Mouse (Mus musculus) midbrain, embryonic 12.5 days (tissue): ENCODE results near the gene Plxdc2. TPM values are rescaled to one million over a fixed set of nuclear protein-coding genes. Genes with fewer than 3 reads are reported as not detected.
A peak's percentile ranks its signal among the peaks of the same experiment; 100 is the strongest.

Experiments used
- ATAC-seq: fragments of 200-750 bp; cut with Nextera tagmentation; 2 replicates; pipeline ENCODE4 v1.8.0; 2017; ENCODE audit warnings: low read depth, moderate TSS enrichment, moderate library complexity; ENCODE audit not compliant: low FRiP score
- H3K27ac ChIP-seq: fragments of 300-500 bp; sonication (generic); replicated peaks from 2 replicates; pipeline ENCODE4 v1.5.1; 2016; ENCODE audit warnings: mild to moderate bottlenecking
- H3K27me3 ChIP-seq: fragments of 300-500 bp; sonication (generic); 2 replicates; pipeline ENCODE4 v1.6.1; 2016; ENCODE audit warnings: mild to moderate bottlenecking
- H3K36me3 ChIP-seq: fragments of 300-500 bp; sonication (generic); 2 replicates; pipeline ENCODE4 v1.6.1; 2016
- H3K4me1 ChIP-seq: fragments of 300-500 bp; sonication (generic); 2 replicates; pipeline ENCODE4 v1.6.1; 2016
- H3K4me2 ChIP-seq: fragments of 300-500 bp; sonication (generic); replicated peaks from 2 replicates; pipeline ENCODE4 v1.6.1; 2016; ENCODE audit warnings: mild to moderate bottlenecking, moderate library complexity
- H3K4me3 ChIP-seq: fragments of 300-500 bp; sonication (generic); 2 replicates; pipeline ENCODE4 v1.5.1; 2016; ENCODE audit warnings: mild to moderate bottlenecking
- H3K9ac ChIP-seq: fragments of 300-500 bp; sonication (generic); replicated peaks from 2 replicates; pipeline ENCODE4 v1.6.1; 2016; ENCODE audit warnings: mild to moderate bottlenecking, moderate library complexity
- H3K9me3 ChIP-seq: fragments of 300-500 bp; sonication (generic); 2 replicates; pipeline ENCODE4 v1.6.1; 2016; ENCODE audit warnings: mild to moderate bottlenecking
- WGBS: fragments of 180-500 bp; shearing (Covaris S2); methylation state at CpG from one replicate; pipeline ENCODE4 v1.1.7; 2016; 5-methylcytosine and 5-hydroxymethylcytosine counted together
- polyA plus RNA-seq: library from polyadenylated mRNA; unstranded; fragments of >200 nt; fragmentation: Nextera tagmentation; extraction: Ambion mirVana; gene quantifications from 2 replicates; pipeline ENCODE4 v1.2.1, GENCODE M21; 2016

The Plxdc2 gene
- polyA plus RNA-seq, 1 experiment from 2014 or later, result 22.2 TPM

DNA sequence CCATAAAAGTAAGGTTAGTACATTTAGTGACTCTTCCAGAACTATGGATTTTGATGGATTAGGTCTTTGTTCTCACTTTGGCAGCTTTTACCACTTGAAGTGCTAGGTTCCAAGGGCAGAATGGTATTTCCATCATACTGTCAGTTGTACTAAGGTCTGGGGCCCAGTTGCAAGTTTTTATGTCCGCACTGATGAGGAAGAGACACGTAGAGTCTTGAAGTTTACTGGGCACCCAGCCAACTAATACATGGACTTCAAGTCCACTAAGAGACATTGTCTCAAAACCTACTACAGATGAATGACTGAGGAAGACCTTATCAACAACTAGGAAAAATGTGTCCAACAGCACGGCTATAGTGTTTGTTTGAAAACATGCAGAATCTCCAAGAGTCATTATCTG lies 242.1 kb downstream of the Plxdc2 start:
- H3K4me1 ChIP-seq, result no peaks in the 10 kb centered on the region
- H3K4me2 ChIP-seq, result no peak overlapping the region
- ATAC-seq, result no peak
- no peaks in the 10 kb centered on the region for H3K9me3 ChIP-seq
- H3K9ac ChIP-seq, result no peak overlapping the region
- 88% methylated on average over 3 of the region's 3 CpGs for WGBS
- H3K4me3 ChIP-seq, result no peak overlapping the region
- no peaks in the 10 kb centered on the region for H3K27me3 ChIP-seq
- no peaks in the 10 kb centered on the region for H3K36me3 ChIP-seq
- no peak overlapping the region for H3K27ac ChIP-seq

GRCm38 (mm10) chr2:16604291-16604690 lies 248.2 kb downstream of the Plxdc2 start:
- Histone ChIP-seq H3K4me3 (no peak overlapping the region), H3K9me3 (no peaks in the 10 kb centered on the region), H3K9ac (no peak overlapping the region), H3K36me3 (no peaks in the 10 kb centered on the region), H3K27me3 (no peaks in the 10 kb centered on the region), H3K27ac (no peak overlapping the region), H3K4me2 (no peak overlapping the region), H3K4me1 (no peaks in the 10 kb centered on the region)
- WGBS, result 86% methylated on average over 3 of the region's 3 CpGs
- no peak for ATAC-seq

- ATAC-seq, result no peak
- no peaks in the 10 kb centered on the region for H3K4me1 ChIP-seq
- 64% methylated on average over 3 of the region's 3 CpGs for WGBS
- H3K36me3 ChIP-seq, result no peaks in the 10 kb centered on the region
- H3K9me3 ChIP-seq, result no peaks in the 10 kb centered on the region
- no peak overlapping the region for H3K4me3 ChIP-seq
- H3K9ac ChIP-seq, result no peak overlapping the region
- H3K27ac ChIP-seq, result no peak overlapping the region
- no peak overlapping the region for H3K4me2 ChIP-seq
- H3K27me3 ChIP-seq, result no peaks in the 10 kb centered on the region
Measured at GRCm38 (mm10) chr2:16607792-16608586, 251.9 kb downstream of the Plxdc2 start.

- H3K4me3 ChIP-seq, result no peak overlapping the region
- no peak for ATAC-seq
- 97% methylated on average over 3 of the region's 3 CpGs for WGBS
- H3K27ac ChIP-seq, result no peak overlapping the region
- H3K27me3 ChIP-seq, result no peaks in the 10 kb centered on the region
- no peaks in the 10 kb centered on the region for H3K4me1 ChIP-seq
- no peak overlapping the region for H3K4me2 ChIP-seq
- no peaks in the 10 kb centered on the region for H3K36me3 ChIP-seq
- no peak overlapping the region for H3K9ac ChIP-seq
- H3K9me3 ChIP-seq, result no peaks in the 10 kb centered on the region
Measured at GRCm38 (mm10) chr2:16642061-16642460, 286.0 kb downstream of the Plxdc2 start.

DNA sequence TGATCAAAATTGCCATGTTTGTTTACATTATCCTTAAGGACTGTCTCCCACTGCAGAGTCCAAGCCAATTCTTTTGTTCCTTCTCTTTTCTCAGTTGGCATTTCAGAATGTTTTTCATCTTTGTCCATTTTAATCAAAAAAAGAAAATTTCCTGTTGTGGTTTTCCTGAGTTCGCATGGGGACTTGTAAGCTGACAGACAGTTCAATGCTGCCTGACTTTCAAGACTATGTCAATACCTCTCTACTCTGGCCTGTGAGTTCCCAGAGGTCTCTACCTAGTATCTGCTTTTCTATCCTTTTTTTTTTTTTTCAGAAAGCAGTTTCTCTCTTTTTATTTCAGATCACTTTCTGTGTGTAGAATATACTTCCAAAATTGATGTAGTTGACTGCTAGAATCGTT lies 295.6 kb downstream of the Plxdc2 start:
- H3K9ac ChIP-seq, result no peak overlapping the region
- H3K27ac ChIP-seq, result no peak overlapping the region
- no peaks in the 10 kb centered on the region for H3K4me1 ChIP-seq
- no peaks in the 10 kb centered on the region for H3K36me3 ChIP-seq
- no peaks in the 10 kb centered on the region for H3K27me3 ChIP-seq
- H3K4me3 ChIP-seq, result no peak overlapping the region
- WGBS, result 90% methylated on average over 2 of the region's 2 CpGs
- no peak for ATAC-seq
- no peak overlapping the region for H3K4me2 ChIP-seq
- H3K9me3 ChIP-seq, result no peaks in the 10 kb centered on the region

DNA sequence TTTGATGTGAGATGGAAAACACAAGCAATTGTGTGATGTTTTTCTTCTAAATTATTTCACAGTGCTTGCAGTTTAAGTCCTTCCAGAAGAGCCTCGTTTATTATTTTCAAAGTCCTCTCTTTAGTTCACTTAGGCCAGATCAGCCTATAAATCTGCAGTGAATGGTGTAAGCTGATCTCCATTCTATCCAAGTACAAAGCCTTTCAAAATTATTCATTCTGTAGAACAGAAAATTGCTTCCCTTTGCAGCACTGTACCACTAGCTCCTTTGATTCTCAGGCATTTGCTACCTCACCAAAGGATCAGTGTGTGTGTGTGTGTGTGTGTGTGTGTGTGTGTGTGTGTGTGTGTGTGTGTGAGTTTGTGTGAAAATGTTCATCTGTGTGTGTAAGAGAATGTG lies 308.4 kb downstream of the Plxdc2 start:
- Histone ChIP-seq H3K9me3 (no peaks in the 10 kb centered on the region), H3K27me3 (no peaks in the 10 kb centered on the region), H3K27ac (no peak overlapping the region), H3K4me3 (no peak overlapping the region), H3K9ac (no peak overlapping the region), H3K4me2 (no peak overlapping the region), H3K4me1 (peaks cover 4% of the 10 kb centered on the region), H3K36me3 (no peaks in the 10 kb centered on the region)
- WGBS, result 44% methylated on average over 1 of the region's 1 CpGs
- peak; percentile 65; the same call in 1 of the 2 replicates for ATAC-seq

GRCm38 (mm10) chr2:16668391-16668790 lies 312.3 kb downstream of the Plxdc2 start:
- H3K27me3 ChIP-seq, result no peaks in the 10 kb centered on the region
- no peak overlapping the region for H3K4me3 ChIP-seq
- WGBS, result 95% methylated on average over 1 of the region's 1 CpGs
- H3K9me3 ChIP-seq, result no peaks in the 10 kb centered on the region
- H3K4me1 ChIP-seq, result peaks cover 4% of the 10 kb centered on the region
- H3K27ac ChIP-seq, result no peak overlapping the region
- H3K9ac ChIP-seq, result no peak overlapping the region
- no peak for ATAC-seq
- H3K36me3 ChIP-seq, result no peaks in the 10 kb centered on the region
- H3K4me2 ChIP-seq, result no peak overlapping the region

- Histone ChIP-seq H3K27me3 (no peaks in the 10 kb centered on the region), H3K4me3 (no peak overlapping the region), H3K27ac (no peak overlapping the region), H3K4me1 (no peaks in the 10 kb centered on the region), H3K36me3 (no peaks in the 10 kb centered on the region), H3K9ac (no peak overlapping the region), H3K4me2 (no peak overlapping the region), H3K9me3 (no peaks in the 10 kb centered on the region)
- no peak for ATAC-seq
- WGBS, result 95% methylated on average over 3 of the region's 3 CpGs
Measured at GRCm38 (mm10) chr2:16682905-16683304, 326.8 kb downstream of the Plxdc2 start.

DNA sequence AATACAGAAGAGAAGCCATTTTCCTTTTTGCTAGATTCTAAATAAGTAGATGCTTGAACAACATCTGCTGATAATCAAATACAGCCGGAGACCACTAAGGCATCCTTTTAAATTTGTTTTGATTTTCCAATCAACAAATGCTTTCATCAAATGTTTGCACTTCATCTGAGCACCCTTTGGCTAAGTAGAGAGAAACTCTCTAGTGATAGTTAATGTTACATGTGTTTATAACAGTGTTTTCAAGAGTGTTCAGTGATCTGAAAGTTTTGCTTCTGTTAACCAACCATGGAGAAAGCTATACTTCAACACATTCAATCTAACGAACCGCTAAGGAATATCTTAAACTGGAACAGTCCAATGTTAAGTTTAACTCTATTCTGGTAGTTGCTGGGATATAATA lies 327.6 kb downstream of the Plxdc2 start:
- H3K27me3 ChIP-seq, result no peaks in the 10 kb centered on the region
- H3K36me3 ChIP-seq, result no peaks in the 10 kb centered on the region
- H3K4me1 ChIP-seq, result no peaks in the 10 kb centered on the region
- H3K4me3 ChIP-seq, result no peak overlapping the region
- no peaks in the 10 kb centered on the region for H3K9me3 ChIP-seq
- H3K27ac ChIP-seq, result no peak overlapping the region
- WGBS, result 92% methylated on average over 3 of the region's 3 CpGs
- no peak overlapping the region for H3K4me2 ChIP-seq
- ATAC-seq, result no peak
- no peak overlapping the region for H3K9ac ChIP-seq

GRCm38 (mm10) chr2:16684529-16684928 lies 328.4 kb downstream of the Plxdc2 start:
- 77% methylated on average over 1 of the region's 1 CpGs for WGBS
- Histone ChIP-seq H3K9me3 (no peaks in the 10 kb centered on the region), H3K4me3 (no peak overlapping the region), H3K4me1 (no peaks in the 10 kb centered on the region), H3K9ac (no peak overlapping the region), H3K27ac (no peak overlapping the region), H3K4me2 (no peak overlapping the region), H3K27me3 (no peaks in the 10 kb centered on the region), H3K36me3 (no peaks in the 10 kb centered on the region)
- no peak for ATAC-seq

GRCm38 (mm10) chr2:16696390-16696789 lies 340.3 kb downstream of the Plxdc2 start:
- no peak overlapping the region for H3K27ac ChIP-seq
- no peak overlapping the region for H3K9ac ChIP-seq
- H3K9me3 ChIP-seq, result no peaks in the 10 kb centered on the region
- no peak overlapping the region for H3K4me2 ChIP-seq
- no peaks in the 10 kb centered on the region for H3K4me1 ChIP-seq
- H3K4me3 ChIP-seq, result no peak overlapping the region
- H3K27me3 ChIP-seq, result no peaks in the 10 kb centered on the region
- no peak for ATAC-seq
- no peaks in the 10 kb centered on the region for H3K36me3 ChIP-seq
- WGBS, result 42% methylated on average over 2 of the region's 2 CpGs

GRCm38 (mm10) chr2:16697181-16697580 lies 341.1 kb downstream of the Plxdc2 start:
- Histone ChIP-seq H3K4me2 (no peak overlapping the region), H3K4me3 (no peak overlapping the region), H3K9me3 (no peaks in the 10 kb centered on the region), H3K36me3 (no peaks in the 10 kb centered on the region), H3K9ac (no peak overlapping the region), H3K27me3 (no peaks in the 10 kb centered on the region), H3K4me1 (no peaks in the 10 kb centered on the region), H3K27ac (no peak overlapping the region)
- no peak for ATAC-seq
- WGBS, result 78% methylated on average over 5 of the region's 5 CpGs

GRCm38 (mm10) chr2:16706227-16706626 lies 350.1 kb downstream of the Plxdc2 start:
- Histone ChIP-seq H3K27ac (no peak overlapping the region), H3K4me1 (no peaks in the 10 kb centered on the region), H3K36me3 (no peaks in the 10 kb centered on the region), H3K27me3 (no peaks in the 10 kb centered on the region), H3K4me2 (no peak overlapping the region), H3K9me3 (no peaks in the 10 kb centered on the region), H3K9ac (no peak overlapping the region), H3K4me3 (no peak overlapping the region)
- WGBS, result 83% methylated on average over 2 of the region's 2 CpGs
- no peak for ATAC-seq
